Mouse (Mus musculus) kidney, adult 2 months (tissue): Measurements from ENCODE around the gene Bzw1.

Experiments used
- CTCF ChIP-seq: fragments of 200-500 bp; conservative IDR thresholded peaks from 2 replicates; pipeline ENCODE4 v1.5.1; 2011; ENCODE audit warnings: low read depth, mild to moderate bottlenecking, control low read depth, low read length, moderate library complexity, mixed read lengths; ENCODE audit not compliant: insufficient read depth, insufficient read length
- POLR2A ChIP-seq: fragments of 200-500 bp; IDR thresholded peaks from one replicate; pipeline ENCODE4 v1.6.1; 2011; ENCODE audit warnings: low read depth, low read length, control low read depth

DNA sequence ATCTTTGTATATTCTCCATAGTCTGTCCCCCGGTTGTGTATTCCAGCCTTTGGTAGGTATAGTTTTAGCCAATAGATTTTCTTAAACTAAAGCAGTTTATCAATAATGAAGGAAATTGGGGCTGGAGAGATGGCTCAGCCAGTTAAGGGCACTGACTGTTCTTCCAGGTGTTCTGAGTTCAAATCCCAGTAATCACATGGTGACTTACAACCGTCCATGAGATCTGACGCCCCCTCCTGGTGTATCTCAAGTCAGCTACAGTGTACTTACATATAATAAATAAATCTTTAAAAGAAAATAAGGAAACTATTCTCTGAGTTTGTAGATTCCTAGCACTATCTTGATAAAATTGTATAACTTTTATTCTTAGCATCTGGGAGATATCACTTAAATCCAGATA is 2.6 kb downstream of the Bzw1 start:
- TF ChIP-seq CTCF (no peak), POLR2A (no peak)
